Mouse (Mus musculus): ENCODE data around the gene 4930523C07Rik.

DNA sequence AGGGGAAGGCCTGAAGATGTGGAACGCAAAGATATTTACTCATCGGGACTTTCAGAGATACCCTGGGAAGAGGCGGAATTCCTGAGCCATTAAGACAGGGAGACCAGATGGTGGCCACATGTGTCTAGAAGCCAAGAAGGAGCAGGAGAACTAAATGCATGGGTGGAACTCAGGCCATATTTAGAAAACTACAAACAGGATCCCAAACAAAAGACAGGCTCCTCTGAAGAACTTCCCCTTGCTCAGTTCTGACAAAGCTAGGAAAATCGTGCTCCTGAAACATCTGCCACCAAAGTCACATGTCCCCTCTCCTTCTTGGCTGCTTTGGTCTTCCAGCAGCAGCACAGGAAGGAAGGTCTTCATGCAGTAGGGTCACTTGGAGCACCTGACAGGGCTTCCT, 38.9 kb upstream of the 4930523C07Rik start:
- TF ChIP-seq CTCF (IDR thresholded peaks at IDR 0.05; ENCODE audit: low read depth): no peak
- TF ChIP-seq EP300 (IDR thresholded peaks at IDR 0.05; ENCODE audit: low read depth): no peak
